ENCODE assay signal across 8 mouse cellular contexts in genomic region chr10:127569450-127569849, GRCm38 (mm10). TPM values are rescaled to one million over a fixed set of nuclear protein-coding genes. Genes with fewer than 3 reads are reported as not detected.
DNase-seq lines count a peak whose midpoint lies in the region; ATAC-seq and TF ChIP-seq lines count a peak whose summit lies in the region.

No protein-coding gene starts in this region.

- H3K27me3 ChIP-seq in intestine, postnatal 0 days (replicated peaks; ENCODE audit: control insufficient read depth, insufficient read depth, low read length) = no peaks in the 10 kb centered on the region
- H3K27me3 ChIP-seq in limb, embryonic 10.5 days (ENCODE audit: low read depth, poor library complexity, severe bottlenecking) = no peaks in the 10 kb centered on the region
- no peaks in the 10 kb centered on the region for H3K27me3 ChIP-seq in testis, adult 2 months (ENCODE audit: control insufficient read depth, insufficient read depth, low read length)

- TF ChIP-seq CTCF in intestine, postnatal 0 days (IDR thresholded peaks at IDR 0.05; ENCODE audit: low read depth) = peak; percentile 86
- TF ChIP-seq CTCF in testis, adult 2 months (IDR thresholded peaks at IDR 0.05; ENCODE audit: control insufficient read depth, insufficient read depth, insufficient replicate concordance, low read depth, low read length) = peak; percentile 67

- H3K4me3 ChIP-seq in intestine, postnatal 0 days (ENCODE audit: low read depth, low read length) = no peak overlapping the region
- H3K4me3 ChIP-seq in limb, embryonic 10.5 days = no peak overlapping the region
- no peak overlapping the region for H3K4me3 ChIP-seq in testis, adult 2 months (ENCODE audit: control insufficient read depth, low read depth, low read length)

- no peaks in the 10 kb centered on the region for H3K9me3 ChIP-seq in intestine, postnatal 0 days (ENCODE audit: control insufficient read depth)
- H3K9me3 ChIP-seq in limb, embryonic 10.5 days (replicated peaks) = no peaks in the 10 kb centered on the region

- no peak overlapping the region for H3K9ac ChIP-seq in intestine, postnatal 0 days (ENCODE audit: low read depth, low read length)

- H3K4me1 ChIP-seq in intestine, postnatal 0 days (replicated peaks; ENCODE audit: control insufficient read depth, insufficient read depth, low read length) = no peaks in the 10 kb centered on the region
- H3K4me1 ChIP-seq in limb, embryonic 10.5 days = no peaks in the 10 kb centered on the region
- no peaks in the 10 kb centered on the region for H3K4me1 ChIP-seq in testis, adult 2 months (ENCODE audit: control insufficient read depth, insufficient read depth, low read length)

- H3K27ac ChIP-seq in intestine, postnatal 0 days (ENCODE audit: low read depth, low read length) = no peak overlapping the region
- H3K27ac ChIP-seq in limb, embryonic 10.5 days = no peak overlapping the region
- no peak overlapping the region for H3K27ac ChIP-seq in testis, adult 2 months (ENCODE audit: control insufficient read depth, insufficient read depth, low read depth, low read length)

- ATAC-seq in intestine, postnatal 0 days = 0 out of 2 replicates have a peak, but pooled peaks have one; percentile 14

- 20% methylated on average over 3 of the region's 3 CpGs for whole genome bisulfite sequencing in intestine, postnatal 0 days
- WGBS in limb, embryonic 10.5 days = 42% methylated on average over 3 of the region's 3 CpGs

- H3K36me3 ChIP-seq in intestine, postnatal 0 days (ENCODE audit: control insufficient read depth, insufficient read depth) = peaks cover 81% of the 10 kb centered on the region
- H3K36me3 ChIP-seq in limb, embryonic 10.5 days = peaks cover 95% of the 10 kb centered on the region
- no peaks in the 10 kb centered on the region for H3K36me3 ChIP-seq in testis, adult 2 months (ENCODE audit: control insufficient read depth, insufficient read depth, low read length)

- peak; percentile 83 for DNase-seq in urinary bladder, postnatal 14 days (ENCODE audit: low spot score)
- DNase-seq in urinary bladder, postnatal 10 days (ENCODE audit: low spot score) = no peak
- DNase-seq in cerebellum, adult 9-10 months = peak; percentile 86
- DNase-seq in gastrocnemius, adult 18-20 months (ENCODE audit: low spot score) = peak; percentile 81
- peak; percentile 77 for DNase-seq in limb, embryonic 10.5 days (ENCODE audit: low spot score)
- peak; percentile 69 to 74 for DNase-seq in natural killer cell, adult 2 months (ENCODE audit: low spot score in 2 of 2)

- no peak for TF ChIP-seq POLR2A in testis, adult 2 months (IDR thresholded peaks at IDR 0.05; ENCODE audit: control insufficient read depth, low read depth, low read length)

- no peak overlapping the region for H3K4me2 ChIP-seq in intestine, postnatal 0 days (replicated peaks; ENCODE audit: low read depth)

RNA-seq across cellular contexts. Expression of gene Nxph4, which starts 35.1 kb away (rescaled TPM):
- total RNA-seq in gastrocnemius, adult 18-20 months (2021) = under 1 TPM; 0.14 to 0.36 TPM
- 2.9 and 4.5 TPM in 2 replicates for polyA plus RNA-seq in intestine, postnatal 0 days (2015; fragmentation: Nextera tagmentation; extraction: Ambion mirVana)
- polyA plus RNA-seq in limb, embryonic 10.5 days (2016; fragmentation: Nextera tagmentation; extraction: Ambion mirVana) = 0.54 and 1.0 TPM in 2 replicates
- polyA plus RNA-seq in testis, adult 2 months (2012; rRNA removed) = 0.36 and 0.51 TPM in 2 replicates

RNA-seq across cellular contexts. Expression of gene Shmt2, which starts 47.2 kb away (rescaled TPM):
- 10 to 100 TPM; 25.8 to 25.9 TPM for total RNA-seq in gastrocnemius, adult 18-20 months (2021)
- polyA plus RNA-seq in intestine, postnatal 0 days (2015; fragmentation: Nextera tagmentation; extraction: Ambion mirVana) = 26.2 and 26.7 TPM in 2 replicates
- polyA plus RNA-seq in limb, embryonic 10.5 days (2016; fragmentation: Nextera tagmentation; extraction: Ambion mirVana) = 143 and 173 TPM in 2 replicates
- 12.7 and 16.7 TPM in 2 replicates for polyA plus RNA-seq in testis, adult 2 months (2012; rRNA removed)

RNA-seq across cellular contexts. Expression of gene Lrp1, which starts 51.5 kb away (rescaled TPM):
- 10 to 100 TPM; 40.8 to 43.4 TPM for total RNA-seq in gastrocnemius, adult 18-20 months (2021)
- 28.9 and 33.4 TPM in 2 replicates for polyA plus RNA-seq in intestine, postnatal 0 days (2015; fragmentation: Nextera tagmentation; extraction: Ambion mirVana)
- polyA plus RNA-seq in limb, embryonic 10.5 days (2016; fragmentation: Nextera tagmentation; extraction: Ambion mirVana) = 48.6 and 67.8 TPM in 2 replicates
- 20.8 and 25.9 TPM in 2 replicates for polyA plus RNA-seq in testis, adult 2 months (2012; rRNA removed)

RNA-seq across cellular contexts. Expression of gene Ndufa4l2, which starts 54.7 kb away (rescaled TPM):
- 10 to 100 TPM; 10.1 to 13.7 TPM for total RNA-seq in gastrocnemius, adult 18-20 months (2021)
- polyA plus RNA-seq in intestine, postnatal 0 days (2015; fragmentation: Nextera tagmentation; extraction: Ambion mirVana) = 19.9 and 21.9 TPM in 2 replicates
- polyA plus RNA-seq in limb, embryonic 10.5 days (2016; fragmentation: Nextera tagmentation; extraction: Ambion mirVana) = 1.4 and 3.4 TPM in 2 replicates
- 65.0 and 74.9 TPM in 2 replicates for polyA plus RNA-seq in testis, adult 2 months (2012; rRNA removed)
